Mouse (Mus musculus) neural tube, embryonic 15.5 days (tissue): ENCODE data around the gene Pard6b. TPM values are rescaled to one million over a fixed set of nuclear protein-coding genes. Genes with fewer than 3 reads are reported as not detected.
"Not testable (repeated sequence)": the region's sequence is repeated elsewhere in the genome, so short reads cannot be mapped to it uniquely, and the experiment has no call there.

ENCODE experiments used
- ATAC-seq: fragments of 200-750 bp; cut with Nextera tagmentation; 2 replicates; pipeline ENCODE4 v1.8.0; 2017; ENCODE audit warnings: mild to moderate bottlenecking, moderate TSS enrichment, moderate library complexity; ENCODE audit not compliant: low FRiP score
- H3K27ac ChIP-seq: fragments of 300-500 bp; sonication (generic); replicated peaks from 2 replicates; pipeline ENCODE4 v1.5.1; 2015; ENCODE audit warnings: mild to moderate bottlenecking, inconsistent platforms
- H3K27me3 ChIP-seq: fragments of 300-500 bp; sonication (generic); replicated peaks from 2 replicates; pipeline ENCODE4 v1.6.1; 2015; ENCODE audit warnings: inconsistent platforms
- H3K36me3 ChIP-seq: fragments of 300-500 bp; sonication (generic); 2 replicates; pipeline ENCODE4 v1.6.1; 2015; ENCODE audit warnings: inconsistent platforms
- H3K4me1 ChIP-seq: fragments of 300-500 bp; sonication (generic); 2 replicates; pipeline ENCODE4 v1.6.1; 2015; ENCODE audit warnings: inconsistent platforms
- H3K4me2 ChIP-seq: fragments of 300-500 bp; sonication (generic); 2 replicates; pipeline ENCODE4 v1.6.1; 2015; ENCODE audit warnings: inconsistent platforms, mild to moderate bottlenecking, moderate library complexity
- H3K4me3 ChIP-seq: fragments of 300-500 bp; sonication (generic); replicated peaks from 2 replicates; pipeline ENCODE4 v1.5.1; 2015; ENCODE audit warnings: mild to moderate bottlenecking, inconsistent platforms
- H3K9ac ChIP-seq: fragments of 300-500 bp; sonication (generic); replicated peaks from 2 replicates; pipeline ENCODE4 v1.6.1; 2015; ENCODE audit warnings: mild to moderate bottlenecking, inconsistent platforms
- H3K9me3 ChIP-seq: fragments of 300-500 bp; sonication (generic); replicated peaks from 2 replicates; pipeline ENCODE4 v1.6.1; 2016; ENCODE audit warnings: inconsistent platforms
- WGBS: fragments of 180-500 bp; shearing (Covaris S2); methylation state at CpG from one replicate; pipeline ENCODE4 v1.1.7; 2015; ENCODE audit warnings: mixed read lengths; 5-methylcytosine and 5-hydroxymethylcytosine counted together
- polyA plus RNA-seq: library from polyadenylated mRNA; unstranded; fragments of >200 nt; fragmentation: Nextera tagmentation; extraction: Ambion mirVana; gene quantifications from 2 replicates; pipeline ENCODE4 v1.2.1, GENCODE M21; 2015

Gene Pard6b
- polyA plus RNA-seq, 1 experiment from 2014 or later, result 6.6 TPM

GRCm38 (mm10) chr2:168104375-168105144 lies 23.8 kb downstream of the Pard6b start:
- Histone ChIP-seq H3K4me1 (peaks cover 10% of the 10 kb centered on the region), H3K4me3 (no peak overlapping the region), H3K9me3 (no peaks in the 10 kb centered on the region), H3K27ac (no peak overlapping the region), H3K27me3 (no peaks in the 10 kb centered on the region), H3K36me3 (peaks cover 5% of the 10 kb centered on the region; the same call in 1 of the 2 replicates), H3K9ac (no peak overlapping the region), H3K4me2 (no peak overlapping the region)
- no peak for ATAC-seq
- WGBS, result 69% methylated on average over 22 of the region's 22 CpGs

- Histone ChIP-seq H3K27ac (no peak overlapping the region), H3K4me3 (no peak overlapping the region), H3K9me3 (no peaks in the 10 kb centered on the region), H3K27me3 (no peaks in the 10 kb centered on the region), H3K36me3 (no peaks in the 10 kb centered on the region), H3K4me2 (no peak overlapping the region), H3K9ac (no peak overlapping the region), H3K4me1 (peaks cover 10% of the 10 kb centered on the region)
- no peak for ATAC-seq
- 82% methylated on average over 8 of the region's 8 CpGs for WGBS
Observed at GRCm38 (mm10) chr2:168105271-168105670, 24.5 kb downstream of the Pard6b start.

- H3K27ac ChIP-seq, result peak overlapping the region; percentile 61
- H3K4me2 ChIP-seq, result peak overlapping the region; percentile 43
- no peaks in the 10 kb centered on the region for H3K27me3 ChIP-seq
- no peaks in the 10 kb centered on the region for H3K36me3 ChIP-seq
- 0 out of 2 replicates have a peak overlapping the region, but pooled peaks have one; percentile 21 for H3K9ac ChIP-seq
- no peaks in the 10 kb centered on the region for H3K9me3 ChIP-seq
- ATAC-seq, result peak; percentile 79
- peaks cover 10% of the 10 kb centered on the region for H3K4me1 ChIP-seq
- peak overlapping the region; percentile 3; the same call in 1 of the 2 replicates for H3K4me3 ChIP-seq
- 35% methylated on average over 20 of the region's 20 CpGs for WGBS
Observed at GRCm38 (mm10) chr2:168106701-168107178, 25.9 kb downstream of the Pard6b start.

DNA sequence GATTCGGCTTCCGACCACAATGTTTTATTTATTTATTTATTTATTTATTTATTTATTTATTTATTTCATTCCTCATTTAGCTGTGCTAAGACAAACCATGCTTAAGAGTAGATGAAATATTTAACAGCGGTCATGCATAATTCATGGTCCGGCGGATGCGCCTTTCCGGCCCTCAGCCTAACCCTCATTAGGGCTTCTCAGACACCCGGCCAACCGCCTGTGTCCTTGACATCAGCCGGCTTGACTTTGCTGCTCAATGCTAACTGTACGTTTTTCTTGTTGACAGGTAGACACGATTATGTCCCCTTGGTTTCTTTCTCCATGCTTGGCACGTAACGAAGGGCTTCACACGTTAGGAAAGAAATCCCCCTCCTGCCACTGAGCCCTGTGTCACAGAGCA lies 26.6 kb downstream of the Pard6b start:
- WGBS, result 41% methylated on average over 15 of the region's 15 CpGs
- no peaks in the 10 kb centered on the region for H3K9me3 ChIP-seq
- peak overlapping the region; percentile 61 for H3K27ac ChIP-seq
- H3K4me1 ChIP-seq, result peaks cover 10% of the 10 kb centered on the region
- peak overlapping the region; percentile 43 for H3K4me2 ChIP-seq
- H3K4me3 ChIP-seq, result no peak overlapping the region
- H3K9ac ChIP-seq, result no peak overlapping the region
- H3K36me3 ChIP-seq, result no peaks in the 10 kb centered on the region
- H3K27me3 ChIP-seq, result no peaks in the 10 kb centered on the region
- ATAC-seq, result peak; percentile 29; the same call in 1 of the 2 replicates

- 84% methylated on average over 6 of the region's 6 CpGs for WGBS
- not testable (repeated sequence) for H3K9ac ChIP-seq, H3K4me2 ChIP-seq, H3K9me3 ChIP-seq, H3K4me3 ChIP-seq, H3K27ac ChIP-seq, H3K36me3 ChIP-seq, H3K27me3 ChIP-seq, ATAC-seq
- peaks cover 10% of the 10 kb centered on the region for H3K4me1 ChIP-seq
Observed at GRCm38 (mm10) chr2:168107901-168108300, 27.1 kb downstream of the Pard6b start.

- Histone ChIP-seq H3K27ac (no peak overlapping the region), H3K9me3 (no peaks in the 10 kb centered on the region), H3K4me1 (peaks cover 17% of the 10 kb centered on the region), H3K9ac (no peak overlapping the region), H3K27me3 (0 out of 2 replicates have a peak, but pooled peaks cover 3% of the 10 kb centered on the region), H3K4me2 (no peak overlapping the region), H3K4me3 (no peak overlapping the region), H3K36me3 (no peaks in the 10 kb centered on the region)
- no peak for ATAC-seq
- WGBS, result 9% methylated on average over 7 of the region's 7 CpGs
Observed at GRCm38 (mm10) chr2:168111902-168112301, 31.1 kb downstream of the Pard6b start.

DNA sequence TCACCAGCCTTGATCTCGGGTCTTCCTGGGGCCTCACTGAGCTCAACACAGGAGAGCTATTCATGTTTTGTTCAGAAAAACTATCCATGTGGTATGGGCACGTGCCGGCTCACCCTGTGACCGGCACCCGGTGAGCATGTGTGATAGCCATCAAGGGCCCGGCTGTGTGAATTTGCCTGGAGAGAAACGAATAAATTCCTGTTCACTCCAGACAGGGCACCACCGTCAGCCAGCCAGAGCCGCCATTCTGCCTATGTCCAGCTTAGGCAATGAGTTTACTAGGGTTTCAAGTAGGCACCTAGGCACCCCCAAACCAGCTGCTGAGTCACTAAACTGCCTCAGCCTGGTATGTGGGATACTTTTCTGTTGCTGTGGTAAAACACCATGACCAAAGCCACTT lies 32.5 kb downstream of the Pard6b start:
- no peaks in the 10 kb centered on the region for H3K9me3 ChIP-seq
- 0 out of 2 replicates have a peak, but pooled peaks cover 3% of the 10 kb centered on the region for H3K27me3 ChIP-seq
- no peak overlapping the region for H3K27ac ChIP-seq
- no peak overlapping the region for H3K4me2 ChIP-seq
- no peaks in the 10 kb centered on the region for H3K36me3 ChIP-seq
- no peak for ATAC-seq
- no peak overlapping the region for H3K9ac ChIP-seq
- H3K4me1 ChIP-seq, result peaks cover 17% of the 10 kb centered on the region
- H3K4me3 ChIP-seq, result no peak overlapping the region
- WGBS, result 90% methylated on average over 9 of the region's 9 CpGs

DNA sequence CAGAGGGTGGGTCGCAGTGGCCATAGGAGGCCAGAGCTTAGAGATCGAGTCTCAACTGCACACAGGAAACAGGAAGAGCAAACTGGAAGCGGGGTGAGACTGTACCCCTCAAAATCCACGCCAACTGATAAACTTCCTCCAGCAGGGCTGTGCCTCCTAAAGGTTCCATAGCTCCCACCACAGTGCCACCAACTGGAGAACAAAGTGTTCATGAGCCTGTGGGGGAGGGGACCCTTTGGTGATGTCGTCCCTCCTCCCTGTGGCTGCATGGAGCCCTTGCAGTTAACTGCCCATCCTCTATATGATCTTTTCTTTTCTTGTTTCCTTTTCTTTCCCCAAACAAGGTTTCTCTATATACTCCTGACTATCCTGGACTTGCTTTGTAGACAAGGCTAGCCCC lies 32.9 kb downstream of the Pard6b start:
- ATAC-seq, result no peak
- H3K27ac ChIP-seq, result no peak overlapping the region
- no peaks in the 10 kb centered on the region for H3K36me3 ChIP-seq
- no peak overlapping the region for H3K9ac ChIP-seq
- 79% methylated on average over 5 of the region's 5 CpGs for WGBS
- H3K4me1 ChIP-seq, result peaks cover 17% of the 10 kb centered on the region
- H3K4me2 ChIP-seq, result no peak overlapping the region
- 0 out of 2 replicates have a peak, but pooled peaks cover 3% of the 10 kb centered on the region for H3K27me3 ChIP-seq
- no peak overlapping the region for H3K4me3 ChIP-seq
- no peaks in the 10 kb centered on the region for H3K9me3 ChIP-seq

DNA sequence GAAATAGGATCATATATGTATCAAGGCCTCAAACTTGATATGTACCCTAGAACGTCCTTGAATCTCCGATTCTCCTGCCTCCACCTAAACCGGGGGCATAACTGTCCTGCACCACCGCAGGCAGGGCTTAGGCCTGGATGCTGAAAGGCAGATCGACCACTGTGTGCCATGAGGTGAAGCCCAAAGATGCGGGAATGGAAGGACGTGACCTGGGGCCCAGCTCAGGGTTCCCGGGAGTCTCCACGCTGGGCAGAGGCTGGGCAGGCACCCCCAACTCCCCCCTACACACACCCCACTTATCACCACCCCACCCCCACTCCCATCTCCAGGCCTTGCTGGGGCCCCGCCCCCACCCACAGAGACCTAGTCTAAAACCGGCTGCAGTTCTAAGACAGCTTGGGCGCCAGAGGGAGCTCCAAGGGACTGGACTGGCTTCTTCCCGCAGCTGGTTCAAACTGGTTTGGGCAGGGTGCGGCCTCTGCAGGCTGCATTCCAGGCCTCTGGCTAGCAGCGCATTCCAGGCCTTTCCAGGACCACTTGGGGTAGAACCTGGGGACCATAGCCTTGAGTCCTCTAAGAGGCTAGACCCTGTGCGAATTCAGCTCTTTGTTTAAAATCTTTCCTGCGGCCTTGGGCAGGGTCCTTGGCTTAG lies 34.0 kb downstream of the Pard6b start:
- Histone ChIP-seq H3K9ac (no peak overlapping the region), H3K9me3 (no peaks in the 10 kb centered on the region), H3K27me3 (peaks cover 3% of the 10 kb centered on the region; the same call in 1 of the 2 replicates), H3K4me3 (no peak overlapping the region), H3K36me3 (no peaks in the 10 kb centered on the region), H3K4me2 (no peak overlapping the region), H3K4me1 (peaks cover 17% of the 10 kb centered on the region), H3K27ac (no peak overlapping the region)
- WGBS, result 22% methylated on average over 17 of the region's 17 CpGs
- peak; percentile 48; the same call in 1 of the 2 replicates for ATAC-seq

- no peak for ATAC-seq
- H3K9ac ChIP-seq, result no peak overlapping the region
Observed at GRCm38 (mm10) chr2:168115826-168116225, 35.0 kb downstream of the Pard6b start.

GRCm38 (mm10) chr2:168117147-168117546 lies 36.3 kb downstream of the Pard6b start:
- H3K9me3 ChIP-seq, result no peaks in the 10 kb centered on the region
- H3K36me3 ChIP-seq, result no peaks in the 10 kb centered on the region
- H3K4me3 ChIP-seq, result peak overlapping the region; percentile 33
- peaks cover 3% of the 10 kb centered on the region; the same call in 1 of the 2 replicates for H3K27me3 ChIP-seq
- peak overlapping the region; percentile 41; the same call in 1 of the 2 replicates for H3K9ac ChIP-seq
- H3K4me2 ChIP-seq, result peak overlapping the region; percentile 62
- H3K4me1 ChIP-seq, result peaks cover 17% of the 10 kb centered on the region
- no peak overlapping the region for H3K27ac ChIP-seq
- ATAC-seq, result no peak
- under 1% methylated on average over 37 of the region's 37 CpGs for WGBS

More at GRCm38 (mm10) chr2:168115826-168116225, 35.0 kb downstream of the Pard6b start:
- WGBS, result 78% methylated on average over 3 of the region's 3 CpGs
- Histone ChIP-seq H3K4me2 (no peak overlapping the region), H3K27ac (no peak overlapping the region), H3K4me3 (no peak overlapping the region), H3K9me3 (no peaks in the 10 kb centered on the region), H3K4me1 (peaks cover 17% of the 10 kb centered on the region), H3K27me3 (peaks cover 3% of the 10 kb centered on the region; the same call in 1 of the 2 replicates), H3K36me3 (no peaks in the 10 kb centered on the region)
